Mouse (Mus musculus) spleen, adult 12 weeks (tissue): ENCODE measurements at regions not wholly inside any gene's neighbourhood (a gene's known extent, or its start where the extent isn't known, plus 50 kb on each side); places are given as distances from the start of the nearest gene placed in this dataset.
A peak's percentile ranks its signal among the peaks of the same experiment; 100 is the strongest.
"Not testable (repeated sequence)": the region's sequence is repeated elsewhere in the genome, so short reads cannot be mapped to it uniquely, and the experiment has no call there.

Experiments used
- DNase-seq: peaks from one replicate; pipeline ENCODE4 v3.0.0; 2022; ENCODE audit warnings: low spot score

GRCm38 (mm10) chr6:50822236-50823151 is 168.3 kb upstream of the Npvf start:
- DNase-seq, result no peak

DNA sequence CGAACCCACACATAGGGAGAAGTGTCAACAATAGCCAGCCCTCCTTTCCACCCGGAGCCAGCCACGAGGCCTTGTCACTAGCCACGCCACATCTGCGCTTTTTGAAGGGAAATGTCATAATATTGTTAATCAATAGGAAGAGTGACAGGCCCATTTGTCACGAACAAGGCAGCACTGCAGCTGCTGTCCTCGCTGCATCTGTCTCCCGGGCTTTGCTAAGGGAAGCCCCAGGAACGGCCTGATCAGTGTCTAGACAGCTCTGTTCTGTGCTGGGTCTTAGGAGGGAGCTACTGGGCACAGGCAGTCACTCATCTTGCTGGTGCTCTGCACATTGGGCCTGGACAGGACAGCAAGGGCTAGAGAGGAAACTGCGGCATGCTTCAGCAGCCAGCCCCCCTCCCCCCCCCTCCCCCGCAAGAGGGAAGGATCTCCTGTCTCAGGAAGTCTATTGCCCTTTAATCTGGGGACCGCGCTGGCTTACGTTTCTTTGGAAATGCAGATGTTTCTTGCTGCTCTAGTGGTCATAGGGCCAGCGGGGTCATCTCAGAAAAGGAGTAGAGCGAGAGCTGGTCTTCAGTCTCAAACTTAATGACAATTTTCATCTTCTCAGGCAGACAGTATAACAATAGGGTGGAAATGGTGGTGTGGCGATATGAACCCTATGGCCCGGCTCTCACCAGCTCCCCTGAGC is 169.1 kb upstream of the Npvf start:
- no peak for DNase-seq

DNA sequence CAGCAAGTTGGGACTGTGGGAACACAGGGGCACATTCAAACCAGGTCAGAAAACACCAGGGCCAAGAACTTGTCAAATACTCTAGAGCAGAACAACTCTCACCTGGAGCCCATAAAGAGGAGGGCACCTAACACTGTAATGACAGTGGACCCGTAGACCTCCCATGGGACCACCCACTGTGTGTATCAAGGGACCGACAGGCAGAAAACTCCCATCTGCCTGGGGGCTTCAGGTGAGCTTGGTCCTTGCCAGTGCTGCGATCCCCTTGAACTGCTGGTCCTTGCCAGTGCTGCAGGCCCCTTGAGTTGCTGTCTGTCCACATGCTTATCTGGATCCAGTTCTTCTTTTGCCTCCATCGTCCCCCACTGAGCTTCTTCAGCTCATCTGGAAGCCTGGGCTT is 170.2 kb upstream of the Npvf start:
- no peak for DNase-seq

DNA sequence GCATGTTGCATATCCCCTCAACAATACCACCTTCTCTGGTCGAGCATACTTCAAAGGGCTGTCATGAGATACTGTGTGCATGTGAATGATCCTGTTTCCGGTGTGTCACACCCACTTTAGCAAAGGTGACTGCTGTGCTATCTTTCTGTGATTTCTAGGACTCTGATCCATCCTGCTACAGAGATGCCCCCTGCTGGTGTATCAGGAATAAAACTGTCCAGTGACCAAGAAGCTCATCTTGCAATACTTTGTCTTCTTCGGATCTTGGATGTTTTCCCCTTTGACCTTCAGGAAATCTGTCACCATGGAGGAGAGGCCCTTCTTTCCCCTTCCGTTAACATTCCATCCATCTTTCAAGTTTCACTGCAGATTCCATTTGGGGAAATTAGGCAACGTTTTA is 177.5 kb upstream of the Npvf start:
- no peak for DNase-seq

DNA sequence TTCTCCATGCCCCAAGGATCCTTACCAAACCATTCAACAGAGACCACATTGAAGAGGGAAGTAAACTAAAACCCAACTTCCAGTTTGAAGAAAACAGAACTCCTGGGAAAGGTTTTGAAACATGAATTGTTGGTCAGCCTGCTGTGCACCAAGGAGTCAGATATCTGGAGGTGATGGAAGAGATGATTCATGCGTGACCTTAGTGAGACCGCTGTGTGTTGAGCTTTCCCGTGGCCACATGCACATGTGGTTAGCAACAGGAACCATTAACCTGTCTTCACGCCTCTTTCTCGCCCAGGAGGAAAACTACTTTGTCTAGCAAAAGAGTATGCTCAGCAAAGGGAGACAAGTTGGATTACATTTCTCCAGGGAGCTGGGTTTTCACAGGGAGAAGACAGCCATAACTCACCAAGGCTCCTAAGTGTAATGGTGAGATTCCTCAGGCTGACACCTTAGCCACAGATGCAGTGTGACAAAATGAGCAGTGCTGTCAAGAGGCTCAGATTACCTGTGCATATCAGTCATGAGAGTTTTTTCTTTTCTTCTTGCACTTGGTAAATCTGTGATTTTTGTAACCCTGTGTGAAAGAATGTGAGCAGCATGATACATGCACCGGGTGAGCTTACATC is 181.9 kb upstream of the Npvf start:
- DNase-seq, result no peak

DNA sequence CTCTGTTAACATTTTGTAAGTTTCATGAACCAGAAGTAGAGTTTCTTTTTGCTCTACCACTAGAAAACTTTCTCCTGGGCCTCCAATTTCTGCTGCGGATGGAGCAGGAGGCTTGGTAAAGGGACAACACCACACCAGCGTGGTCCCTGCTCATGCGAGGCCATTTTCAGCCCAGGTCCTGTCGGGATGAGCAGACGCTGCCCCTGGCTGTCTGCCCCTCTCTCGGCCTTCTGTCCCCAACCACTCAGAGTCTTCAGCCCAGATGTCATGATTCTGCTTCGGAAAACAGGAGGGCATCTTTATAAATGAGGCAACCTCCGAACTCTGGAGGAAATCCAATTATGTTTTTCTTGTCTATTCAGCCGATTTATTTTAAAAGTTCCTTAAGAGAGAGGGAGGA is 186.6 kb upstream of the Npvf start:
- DNase-seq, result no peak

DNA sequence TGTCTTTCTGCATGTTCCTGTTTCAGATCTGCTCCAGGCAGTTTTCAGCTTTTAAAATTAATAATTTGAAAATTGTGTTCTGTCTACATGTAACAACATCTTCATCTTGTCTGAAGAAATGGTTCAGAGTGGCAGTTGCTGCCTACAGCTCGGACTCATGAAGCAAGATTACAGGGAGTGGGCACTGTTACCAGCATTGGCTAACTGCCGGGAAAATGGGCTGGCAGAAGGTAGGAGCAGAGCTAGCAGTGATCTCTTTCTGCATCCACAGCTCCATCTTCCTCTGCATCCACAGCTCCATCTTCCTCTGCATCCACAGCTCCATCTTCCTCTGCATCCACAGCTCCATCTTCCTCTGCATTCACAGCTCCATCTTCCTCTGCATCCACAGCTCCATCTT is 191.0 kb upstream of the Npvf start:
- not testable (repeated sequence) for DNase-seq

DNA sequence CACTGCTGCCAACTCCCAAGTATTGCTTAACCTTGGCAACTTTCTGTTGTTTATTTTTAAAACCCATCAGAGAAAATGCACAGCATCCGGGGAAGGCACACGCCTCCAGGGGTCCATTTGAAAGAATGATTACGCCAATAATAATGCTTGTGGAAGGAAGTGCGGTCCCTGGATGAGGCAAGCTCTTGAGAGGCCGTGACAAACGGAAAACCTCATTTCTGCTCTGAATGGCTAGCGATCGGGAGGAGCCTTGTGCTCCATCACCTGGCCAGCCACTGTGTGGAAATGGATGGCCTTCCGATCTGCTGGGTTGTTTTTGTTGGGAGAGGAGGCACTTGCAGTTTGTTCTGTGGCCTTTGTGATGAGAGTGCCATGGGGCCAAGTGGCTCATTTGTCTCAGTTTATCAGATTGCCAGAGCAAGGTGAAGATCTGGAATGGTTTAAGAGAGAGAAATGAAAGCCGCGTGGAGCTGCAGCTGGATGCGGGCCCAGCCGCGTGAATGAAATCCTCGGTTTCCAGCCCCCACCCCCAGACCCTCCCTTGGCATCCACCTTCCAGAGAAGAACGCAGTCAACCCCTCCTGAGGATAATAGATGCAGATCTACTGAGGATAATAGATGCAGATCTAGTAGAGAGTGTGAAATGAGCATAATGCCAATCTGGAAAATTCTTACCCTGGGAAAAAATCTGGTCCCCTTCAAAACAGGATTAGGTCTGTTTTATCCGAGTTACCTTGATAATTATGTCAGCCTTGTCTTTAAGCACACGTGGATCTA is 192.7 kb upstream of the Npvf start:
- DNase-seq, result no peak

- DNase-seq, result no peak
Measured at GRCm38 (mm10) chr6:50847548-50847947, 193.3 kb upstream of the Npvf start.

DNA sequence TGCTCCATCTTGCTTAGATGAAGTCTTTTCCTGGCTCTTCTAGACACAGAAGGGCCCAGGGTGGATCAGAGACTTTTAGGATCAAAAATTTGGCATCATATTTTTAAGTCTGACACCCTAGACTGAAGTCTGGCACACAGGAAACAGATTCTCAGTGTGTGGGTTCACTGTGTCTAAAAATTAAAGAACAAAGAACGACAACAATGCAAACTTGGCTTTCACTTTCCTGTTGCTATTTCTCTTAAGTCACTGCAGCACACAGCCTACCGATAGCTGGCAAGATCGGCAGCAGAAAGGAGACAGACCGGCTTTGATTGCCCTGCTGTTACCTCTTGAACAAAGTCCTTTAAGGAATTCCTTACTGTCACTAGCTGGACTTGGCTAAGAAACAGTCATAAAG is 204.9 kb upstream of the Npvf start:
- DNase-seq, result no peak

- DNase-seq, result no peak
Measured at GRCm38 (mm10) chr6:50877991-50878390, 223.8 kb upstream of the Npvf start.

GRCm38 (mm10) chr6:50882298-50882697 is 228.1 kb upstream of the Npvf start:
- no peak for DNase-seq

DNA sequence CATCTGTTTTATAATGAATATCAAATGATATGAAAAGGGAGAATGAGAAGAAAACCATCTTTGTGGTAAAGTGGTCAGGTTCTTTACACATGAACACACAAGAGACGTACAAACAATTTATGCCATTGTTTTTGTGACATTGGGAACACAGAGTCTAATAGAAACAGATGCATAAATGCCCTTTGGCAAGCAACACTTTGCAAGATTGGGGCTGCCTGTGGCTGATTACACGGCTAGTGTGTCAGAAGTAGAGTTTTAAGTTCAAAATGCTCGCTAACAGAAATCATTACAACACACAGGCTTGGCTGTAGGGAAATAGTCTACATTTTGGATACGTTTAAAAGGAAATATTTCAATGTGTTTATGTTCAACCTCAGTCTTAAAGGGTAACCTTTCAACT is 228.5 kb upstream of the Npvf start:
- no peak for DNase-seq

DNA sequence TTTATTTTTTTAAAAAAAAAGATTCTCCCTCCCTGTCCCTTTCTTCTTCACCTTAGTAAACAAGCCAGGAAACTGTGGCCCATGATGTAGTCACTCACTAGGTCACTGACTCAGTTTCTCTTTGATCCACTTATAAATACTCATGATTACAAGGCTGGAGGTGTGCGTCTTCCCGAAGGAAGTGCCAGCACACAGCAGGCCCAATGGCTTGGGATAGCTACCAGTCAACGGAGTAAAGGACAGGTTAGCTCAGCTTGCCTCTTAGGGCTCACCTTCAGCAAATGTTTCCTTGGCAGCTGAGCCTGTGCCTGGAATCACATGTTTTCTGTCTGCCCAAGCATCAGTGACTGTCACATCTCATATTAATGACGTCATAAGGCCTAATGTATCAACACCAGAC is 230.8 kb upstream of the Npvf start:
- DNase-seq, result no peak

GRCm38 (mm10) chr6:50885771-50886360 is 231.6 kb upstream of the Npvf start:
- no peak for DNase-seq

DNA sequence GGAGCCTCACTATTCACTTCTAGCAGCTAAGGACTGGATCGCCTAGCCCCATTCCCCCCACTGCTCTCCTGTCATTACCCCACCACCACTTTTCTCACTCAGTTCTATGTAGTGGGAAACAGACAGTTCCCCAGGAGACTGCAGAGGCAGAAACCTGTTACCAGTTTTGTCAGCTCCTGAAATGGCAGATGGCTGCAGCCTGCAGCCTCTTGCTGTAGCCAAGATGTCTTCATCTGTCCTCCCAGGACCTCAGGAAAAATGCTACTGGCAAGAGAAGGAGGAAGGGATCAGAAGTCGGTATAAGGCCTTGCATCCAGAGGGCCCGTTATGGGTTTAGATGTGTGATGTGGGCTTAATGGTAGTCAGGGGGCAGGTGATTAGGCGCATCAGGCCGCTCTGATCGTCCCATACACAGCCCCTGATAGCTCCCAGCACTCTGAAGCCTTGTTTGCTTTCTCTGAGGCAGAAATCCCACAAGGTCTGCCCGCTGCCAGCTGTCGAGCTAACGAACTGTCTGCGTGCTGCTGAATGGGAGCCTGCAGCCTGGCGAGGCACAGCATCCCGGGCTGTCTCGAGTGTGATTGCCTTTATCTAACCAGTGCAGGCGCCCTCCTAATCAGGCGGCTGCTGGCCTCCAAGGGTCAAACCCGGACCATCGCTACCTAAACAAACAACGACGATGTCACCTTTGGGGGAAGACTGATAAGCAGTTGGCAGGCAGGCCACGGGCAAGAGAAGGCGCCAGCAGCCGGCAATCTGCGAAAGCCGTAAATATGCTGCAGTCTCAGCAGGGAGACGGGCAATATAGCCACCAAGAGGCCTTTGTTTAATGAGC is 236.3 kb upstream of the Npvf start:
- DNase-seq, result peak; percentile 9

DNA sequence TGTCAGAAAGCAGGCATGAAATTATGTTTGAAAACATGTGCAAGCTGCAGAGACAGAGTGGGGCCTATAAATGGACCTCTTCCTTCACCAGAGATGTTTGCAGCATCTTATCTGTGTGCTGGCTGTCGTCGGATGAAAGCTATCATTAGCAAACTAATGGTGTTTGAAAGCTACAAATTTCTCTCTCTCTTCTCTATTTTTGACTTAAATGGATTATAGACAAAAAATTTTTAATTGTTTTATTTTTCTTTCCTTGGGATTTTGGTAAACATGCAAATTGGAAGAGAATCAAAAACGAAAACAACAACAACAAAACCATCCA is 236.9 kb upstream of the Npvf start:
- DNase-seq, result no peak

DNA sequence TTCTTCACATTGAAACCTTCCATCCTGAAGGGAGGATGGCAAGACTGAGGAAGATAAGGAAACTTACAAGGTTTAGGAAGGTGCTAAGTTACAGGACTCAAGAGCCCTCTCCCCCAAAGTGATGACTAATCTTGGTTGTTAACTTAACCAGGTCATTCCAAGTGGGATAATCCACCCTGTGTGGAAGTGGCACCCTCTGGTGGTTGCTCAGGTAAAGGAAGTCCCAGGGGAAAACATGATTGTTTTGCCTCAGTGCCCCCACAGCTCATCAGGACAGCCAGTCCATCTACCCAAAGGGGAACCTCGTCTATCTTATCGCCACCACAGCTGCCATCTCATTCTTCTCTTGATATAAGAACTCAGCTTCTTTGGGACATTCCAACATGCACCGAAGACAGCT is 244.6 kb upstream of the Npvf start:
- no peak for DNase-seq

DNA sequence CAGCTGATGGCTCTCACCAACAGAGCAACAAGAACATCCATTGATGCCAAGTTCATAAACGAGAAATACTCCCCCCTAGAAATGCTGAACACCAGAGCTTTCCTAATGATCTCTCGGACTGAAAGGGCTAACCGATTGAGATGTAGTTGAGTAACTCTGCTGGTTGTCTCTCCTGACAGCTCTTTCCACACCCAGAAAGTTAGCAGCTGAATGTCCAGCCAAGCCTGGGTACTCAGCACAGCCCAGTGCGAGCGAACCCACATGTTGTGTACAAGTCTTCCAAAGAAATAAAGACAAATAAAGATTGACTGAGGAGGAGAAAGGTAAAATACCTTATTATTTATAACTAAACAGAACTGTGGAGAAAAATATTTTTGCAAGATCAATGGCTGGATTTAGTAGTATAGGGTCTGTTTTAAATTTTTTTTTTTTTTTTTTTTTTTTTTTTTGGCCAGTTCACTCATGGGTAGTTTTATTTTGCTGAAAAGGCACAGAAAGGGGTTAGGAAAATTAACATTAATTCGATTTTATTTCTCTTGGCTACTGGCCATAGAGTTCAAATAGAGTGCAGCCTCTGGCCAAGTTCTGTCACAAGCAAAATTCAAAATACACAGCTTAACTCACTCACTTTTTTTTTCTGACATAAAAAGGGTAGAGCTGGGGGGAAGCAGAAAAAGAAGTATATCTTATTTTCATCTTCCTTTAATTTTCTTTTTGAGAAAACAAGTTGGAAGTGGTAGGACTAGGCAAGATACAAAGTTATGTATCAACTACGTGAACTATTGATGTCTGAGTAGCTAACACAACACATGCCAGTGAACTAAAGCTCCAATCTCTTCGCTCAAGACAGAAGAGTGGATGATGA is 261.2 kb upstream of the Npvf start:
- no peak for DNase-seq

DNA sequence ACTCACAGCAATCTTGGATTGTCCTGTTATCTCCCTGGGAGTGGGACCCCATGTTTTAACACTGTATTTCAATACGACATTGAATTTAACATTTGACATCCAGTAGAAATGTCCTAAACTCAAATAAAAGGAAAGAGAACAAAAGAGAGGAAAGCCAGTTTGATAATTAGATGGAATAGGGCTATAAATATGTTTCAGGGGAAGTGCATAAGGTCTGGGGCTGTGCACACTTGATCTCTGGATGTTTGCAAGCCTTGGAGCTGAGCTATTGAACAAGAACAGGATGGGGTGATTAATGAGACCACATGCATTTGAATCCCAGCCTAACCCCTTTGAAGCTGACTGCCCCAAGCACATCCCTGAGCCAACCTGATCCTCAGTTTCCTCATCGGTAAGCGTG is 264.0 kb upstream of the Npvf start:
- DNase-seq, result no peak
